Mouse (Mus musculus) heart, postnatal 0 days (tissue): ENCODE data around the gene Clta.

ENCODE experiments used
- CTCF ChIP-seq: IDR thresholded peaks from 2 replicates; pipeline ENCODE4 v1.5.1; 2016; ENCODE audit warnings: antibody characterized with exemption, control low read depth, low read depth
- EP300 ChIP-seq: IDR thresholded peaks from 2 replicates; pipeline ENCODE4 v1.6.1; 2016; ENCODE audit warnings: antibody characterized with exemption, low read depth

- no peak for TF ChIP-seq CTCF
- TF ChIP-seq EP300, result no peak
Observed at GRCm38 (mm10) chr4:44028303-44029135, 24.3 kb downstream of the Clta start.
